Mouse (Mus musculus) embryonic fibroblast, embryonic 13.5 days (primary cell): Measurements from ENCODE around the gene Tmem100. TPM values are rescaled to one million over a fixed set of nuclear protein-coding genes. Genes with fewer than 3 reads are reported as not detected.

Source experiments
- H3K27ac ChIP-seq: 2 replicates; pipeline ENCODE4 v1.5.1; 2012; ENCODE audit warnings: low read length, control low read depth, inconsistent platforms; ENCODE audit not compliant: insufficient read depth
- H3K4me1 ChIP-seq: 2 replicates; pipeline ENCODE4 v1.6.1; 2011; ENCODE audit warnings: low read length; ENCODE audit not compliant: control insufficient read depth, insufficient read depth
- H3K4me3 ChIP-seq: 2 replicates; pipeline ENCODE4 v1.5.1; 2011; ENCODE audit warnings: mild to moderate bottlenecking, control low read depth, low read length; ENCODE audit not compliant: insufficient read depth
- CTCF ChIP-seq: IDR thresholded peaks from 2 replicates; pipeline ENCODE4 v1.5.1; 2011; ENCODE audit warnings: mild to moderate bottlenecking, control low read depth, low read length, moderate library complexity, borderline replicate concordance; ENCODE audit not compliant: insufficient read depth
- POLR2A ChIP-seq: IDR thresholded peaks from 2 replicates; pipeline ENCODE4 v1.6.1; 2011; ENCODE audit warnings: low read depth, mild to moderate bottlenecking, control low read depth, low read length, moderate library complexity
- polyA plus RNA-seq: library from polyadenylated mRNA; stranded (reverse); fragments of >200 nt; gene quantifications from 2 replicates; pipeline ENCODE4 v1.2.4, GENCODE M21; 2011; ENCODE audit warnings: low read depth; ENCODE audit not compliant: missing spikeins, insufficient read length

Tmem100 gene
- polyA plus RNA-seq, 1 experiment, result 6.4 TPM

GRCm38 (mm10) chr11:90007791-90008531 is 22.2 kb upstream of the Tmem100 start:
- TF ChIP-seq CTCF, result no peak
- no peak for TF ChIP-seq POLR2A
- Histone ChIP-seq H3K4me1 (no peaks in the 10 kb centered on the region), H3K27ac (no peak overlapping the region), H3K4me3 (no peak overlapping the region)

GRCm38 (mm10) chr11:90013657-90014056 is 16.5 kb upstream of the Tmem100 start:
- Histone ChIP-seq H3K4me1 (no peaks in the 10 kb centered on the region), H3K27ac (no peak overlapping the region), H3K4me3 (no peak overlapping the region)
- TF ChIP-seq POLR2A, result no peak

GRCm38 (mm10) chr11:90015281-90015680 is 14.9 kb upstream of the Tmem100 start:
- Histone ChIP-seq H3K4me1 (no peaks in the 10 kb centered on the region), H3K4me3 (no peak overlapping the region), H3K27ac (no peak overlapping the region)
- TF ChIP-seq CTCF (no peak), POLR2A (no peak)

GRCm38 (mm10) chr11:90019161-90019560 is 11.0 kb upstream of the Tmem100 start:
- Histone ChIP-seq H3K27ac (no peak overlapping the region), H3K4me3 (no peak overlapping the region), H3K4me1 (no peaks in the 10 kb centered on the region)
- TF ChIP-seq POLR2A (no peak), CTCF (no peak)

GRCm38 (mm10) chr11:90025891-90026801 is 4.0 kb upstream of the Tmem100 start:
- Histone ChIP-seq H3K4me3 (no peak overlapping the region), H3K27ac (peak overlapping the region; percentile 60), H3K4me1 (peaks cover 29% of the 10 kb centered on the region)
- TF ChIP-seq CTCF (no peak), POLR2A (no peak)

GRCm38 (mm10) chr11:90026802-90027174 is 3.4 kb upstream of the Tmem100 start:
- TF ChIP-seq CTCF (no peak), POLR2A (no peak)
- H3K4me1 ChIP-seq, result peaks cover 29% of the 10 kb centered on the region
- H3K4me3 ChIP-seq, result no peak overlapping the region
- H3K27ac ChIP-seq, result peak overlapping the region; percentile 60

- TF ChIP-seq CTCF (no peak), POLR2A (no peak)
- H3K27ac ChIP-seq, result peak overlapping the region; percentile 60
- H3K4me3 ChIP-seq, result no peak overlapping the region
- peaks cover 29% of the 10 kb centered on the region for H3K4me1 ChIP-seq
These were observed 2.9 kb upstream of the Tmem100 start for GRCm38 (mm10) chr11:90027216-90027615.

- peaks cover 29% of the 10 kb centered on the region for H3K4me1 ChIP-seq
- H3K27ac ChIP-seq, result no peak overlapping the region
- TF ChIP-seq POLR2A (no peak), CTCF (no peak)
- no peak overlapping the region for H3K4me3 ChIP-seq
These were observed 1.4 kb upstream of the Tmem100 start for GRCm38 (mm10) chr11:90028746-90029145.

- Histone ChIP-seq H3K4me3 (peak overlapping the region; percentile 32), H3K27ac (peak overlapping the region; percentile 44), H3K4me1 (peaks cover 29% of the 10 kb centered on the region)
- no peak for TF ChIP-seq POLR2A
- no peak for TF ChIP-seq CTCF
These were observed 794 bp upstream of the Tmem100 start for GRCm38 (mm10) chr11:90029354-90029753.

GRCm38 (mm10) chr11:90030557-90030956 is 409 bp downstream of the Tmem100 start:
- no peak for TF ChIP-seq CTCF
- TF ChIP-seq POLR2A, result peak; percentile 57
- no peak overlapping the region for H3K27ac ChIP-seq
- 0 out of 2 replicates have a peak overlapping the region, but pooled peaks have one; percentile 24 for H3K4me3 ChIP-seq
- peaks cover 28% of the 10 kb centered on the region for H3K4me1 ChIP-seq
